Mouse (Mus musculus) layer of hippocampus, postnatal 25 days (tissue): ENCODE results near the gene Stt3b. TPM values are rescaled to one million over a fixed set of nuclear protein-coding genes. Genes with fewer than 3 reads are reported as not detected.

Experiments used
- DNase-seq, 2 experiments: peaks; one replicate each; pipeline ENCODE4 v3.0.0; 2022; ENCODE audit warnings: mixed read lengths in 2 of 2, low spot score in 1 of 2; ENCODE audit errors: extremely low spot score in 1 of 2
- total RNA-seq, 2 experiments: library from RNA; stranded (reverse); gene quantifications; 2 replicates each; pipeline ENCODE4 v1.2.3; 2021

The Stt3b gene
- total RNA-seq, 2 experiments from 2014 or later = 81.8 to 83.6 TPM

GRCm38 (mm10) chr9:115220466-115220865 is 89.8 kb downstream of the Stt3b start:
- DNase-seq = no peak

GRCm38 (mm10) chr9:115217984-115218383 is 92.2 kb downstream of the Stt3b start:
- DNase-seq = no peak

GRCm38 (mm10) chr9:115215830-115216701 is 94.2 kb downstream of the Stt3b start:
- DNase-seq = no peak

GRCm38 (mm10) chr9:115214572-115215571 is 95.3 kb downstream of the Stt3b start:
- DNase-seq = no peak

- no peak for DNase-seq
These were observed 96.4 kb downstream of the Stt3b start for GRCm38 (mm10) chr9:115213755-115214264.

- DNase-seq = no peak
These were observed 99.7 kb downstream of the Stt3b start for GRCm38 (mm10) chr9:115210535-115210934.

- no peak for DNase-seq
These were observed 100.5 kb downstream of the Stt3b start for GRCm38 (mm10) chr9:115209737-115210136.

- DNase-seq = no peak
These were observed 104.0 kb downstream of the Stt3b start for GRCm38 (mm10) chr9:115206219-115206618.

- DNase-seq = no peak
These were observed 104.7 kb downstream of the Stt3b start for GRCm38 (mm10) chr9:115205491-115205890.

GRCm38 (mm10) chr9:115203136-115203535 is 107.1 kb downstream of the Stt3b start:
- no peak for DNase-seq

GRCm38 (mm10) chr9:115201264-115201663 is 109.0 kb downstream of the Stt3b start:
- DNase-seq = no peak

GRCm38 (mm10) chr9:115200166-115200862 is 109.9 kb downstream of the Stt3b start:
- no peak for DNase-seq

- DNase-seq = no peak
These were observed 113.1 kb downstream of the Stt3b start for GRCm38 (mm10) chr9:115197082-115197481.

- DNase-seq = no peak
These were observed 117.3 kb downstream of the Stt3b start for GRCm38 (mm10) chr9:115192890-115193289.
